Mouse (Mus musculus): ENCODE data around the gene Trnau1ap. TPM values are rescaled to one million over a fixed set of nuclear protein-coding genes. Genes with fewer than 3 reads are reported as not detected.

Trnau1ap gene
- polyA plus RNA-seq, 1 experiment, result 103 TPM

- TF ChIP-seq GATA1 (IDR thresholded peaks at IDR 0.05; ENCODE audit: low read length), result no peak
Measured at GRCm38 (mm10) chr4:132349495-132350122, 20.3 kb upstream of the Trnau1ap start.

DNA sequence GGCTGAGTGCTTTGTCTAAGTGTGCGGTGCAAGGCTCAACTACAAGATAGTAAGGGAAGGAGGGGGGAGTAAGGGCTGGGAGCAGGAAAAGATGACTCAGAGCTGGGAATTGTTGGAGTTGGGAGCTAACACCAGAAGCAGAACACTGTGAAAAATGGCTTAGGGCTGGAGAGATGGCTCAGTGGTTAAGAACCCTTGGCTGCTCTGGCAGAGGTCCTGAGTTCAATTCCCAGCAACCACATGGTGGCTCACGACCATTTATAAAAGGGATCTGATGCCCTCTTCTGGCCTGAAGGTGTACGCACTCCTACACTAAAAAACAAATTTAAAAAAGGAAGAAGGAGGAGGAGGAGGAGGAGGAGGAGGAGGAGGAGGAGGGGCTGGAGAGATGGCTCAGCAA, 17.3 kb upstream of the Trnau1ap start:
- TF ChIP-seq GATA1 (IDR thresholded peaks at IDR 0.05; ENCODE audit: low read length), result no peak

- no peak for TF ChIP-seq GATA1 (IDR thresholded peaks at IDR 0.05; ENCODE audit: low read length)
Measured at GRCm38 (mm10) chr4:132346261-132346660, 16.9 kb upstream of the Trnau1ap start.

DNA sequence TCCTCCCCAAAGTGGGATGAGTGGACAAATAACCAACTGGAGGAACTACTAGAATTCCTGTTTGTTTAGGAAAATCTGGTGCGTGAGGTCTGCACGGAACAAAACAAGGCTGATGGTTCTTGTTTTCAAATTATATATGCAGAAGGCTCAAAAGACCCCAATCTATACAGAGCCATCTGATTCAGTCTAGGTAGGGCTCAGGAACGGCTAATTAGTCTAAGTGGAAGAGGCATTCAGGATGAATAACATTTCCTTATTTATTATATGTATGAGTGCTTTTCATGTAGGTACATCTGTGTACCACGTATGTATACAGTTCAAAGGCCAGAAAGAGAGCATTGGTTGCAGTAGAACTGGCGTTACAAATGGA, 16.5 kb upstream of the Trnau1ap start:
- TF ChIP-seq GATA1 (IDR thresholded peaks at IDR 0.05; ENCODE audit: low read length), result no peak

DNA sequence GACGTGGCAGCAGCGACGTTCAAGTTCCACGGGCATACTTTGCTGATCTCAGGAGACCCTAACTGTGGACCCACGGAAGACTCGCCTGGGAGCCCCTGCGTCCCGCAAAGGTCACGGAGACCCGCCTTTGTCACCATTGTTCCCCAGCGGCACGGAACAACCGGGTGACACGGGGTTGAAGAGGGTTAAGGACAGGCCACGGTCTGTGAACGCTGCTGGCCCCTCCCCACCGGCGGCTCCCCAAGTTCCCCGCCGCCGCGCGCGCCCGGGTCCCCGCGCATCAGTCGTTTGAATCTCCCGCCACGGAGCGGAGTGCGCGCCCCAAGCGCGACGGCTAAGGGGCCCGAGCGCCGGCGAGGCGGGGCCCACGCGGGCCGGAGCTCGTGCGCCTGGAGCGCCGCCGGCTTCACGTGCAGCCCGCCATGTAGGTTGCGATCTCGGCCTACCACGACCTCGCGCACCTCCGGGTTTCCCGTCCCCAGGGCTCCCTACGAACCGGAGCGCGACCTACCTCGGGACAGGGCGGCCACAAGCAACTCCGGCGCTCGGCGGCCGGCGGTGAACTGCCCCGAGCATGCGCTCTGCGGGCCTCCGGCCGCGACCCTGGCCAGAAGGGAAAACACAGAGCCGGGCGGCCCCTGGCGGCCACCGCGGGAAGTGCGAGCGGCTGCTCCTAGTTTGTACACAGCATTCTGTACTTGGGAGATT, 16.0 kb upstream of the Trnau1ap start:
- no peak for TF ChIP-seq GATA1 (IDR thresholded peaks at IDR 0.05; ENCODE audit: low read length)

DNA sequence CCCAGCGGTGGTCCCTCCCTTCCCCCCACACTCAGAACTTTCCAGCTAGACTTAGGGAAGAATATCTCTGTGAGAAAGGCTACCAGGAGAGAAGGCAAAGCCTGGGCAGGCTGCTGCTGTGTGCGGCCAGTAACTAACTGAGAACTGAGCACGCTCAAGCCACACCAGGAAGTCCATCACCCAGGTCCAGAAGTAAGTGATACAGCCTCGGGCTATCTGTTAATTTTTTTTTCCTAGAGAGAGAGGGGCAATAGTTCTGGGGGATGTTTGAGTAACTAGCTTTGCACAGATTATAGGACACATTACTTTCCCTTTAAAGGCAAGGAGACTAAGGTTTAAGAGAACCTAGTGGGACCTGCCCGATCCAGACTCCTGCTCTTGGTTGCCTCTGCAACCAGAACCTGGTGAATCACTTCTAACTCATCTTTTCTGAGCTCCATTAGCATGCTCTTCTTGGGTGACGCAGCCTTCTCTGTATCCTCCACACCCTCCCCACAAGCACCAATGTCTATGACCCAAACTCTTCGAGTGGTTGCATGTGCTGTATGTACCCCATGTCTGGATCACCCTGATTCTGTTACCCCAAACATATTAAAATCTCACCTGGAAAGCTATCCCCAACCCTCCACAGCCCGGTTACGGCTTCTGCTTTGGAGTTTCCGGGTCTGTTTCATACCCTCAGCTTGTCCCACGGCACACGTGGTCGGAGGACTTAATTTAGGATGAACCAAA, 15.2 kb upstream of the Trnau1ap start:
- TF ChIP-seq GATA1 (IDR thresholded peaks at IDR 0.05; ENCODE audit: low read length), result no peak

DNA sequence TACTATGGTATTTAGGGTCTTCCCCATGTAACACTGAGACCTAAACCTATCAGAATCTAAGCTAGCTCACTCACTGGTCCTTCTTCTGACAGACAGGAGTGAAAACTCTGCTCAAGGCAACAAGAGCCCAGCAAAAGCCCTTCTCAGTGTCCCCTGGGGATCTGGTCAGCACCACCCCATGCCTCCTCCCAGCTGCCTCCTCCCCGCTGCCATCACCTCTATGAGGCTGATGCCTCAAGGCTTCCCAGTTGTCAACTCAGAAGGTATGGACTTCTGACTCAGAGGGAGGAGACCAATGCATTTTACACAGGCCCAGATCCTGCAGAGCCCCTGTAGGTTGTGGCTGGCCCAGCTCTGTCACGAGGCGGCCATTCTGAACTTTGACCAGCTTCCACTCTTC, 12.1 kb upstream of the Trnau1ap start:
- TF ChIP-seq GATA1 (IDR thresholded peaks at IDR 0.05; ENCODE audit: low read length), result no peak

DNA sequence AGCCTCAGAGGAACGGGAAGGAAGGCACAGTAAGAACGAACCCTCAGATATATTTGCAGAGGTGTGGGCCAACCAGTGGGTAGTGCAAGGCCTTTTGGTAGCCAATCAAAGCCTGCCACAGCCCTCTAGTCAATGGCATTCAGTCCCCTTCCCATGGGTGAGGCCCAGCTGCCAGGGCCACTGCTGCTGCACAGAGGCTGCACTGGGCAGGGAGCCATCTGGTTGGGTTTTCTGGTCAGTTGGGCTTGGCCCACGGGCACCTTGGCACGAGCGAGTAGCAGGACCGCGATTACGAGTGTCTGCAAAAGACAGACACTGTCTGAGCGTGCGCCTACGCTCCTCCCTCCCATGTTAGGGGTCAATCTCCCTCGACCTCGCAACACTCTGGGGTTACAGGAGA, 9.6 kb upstream of the Trnau1ap start:
- no peak for TF ChIP-seq GATA1 (IDR thresholded peaks at IDR 0.05; ENCODE audit: low read length)

DNA sequence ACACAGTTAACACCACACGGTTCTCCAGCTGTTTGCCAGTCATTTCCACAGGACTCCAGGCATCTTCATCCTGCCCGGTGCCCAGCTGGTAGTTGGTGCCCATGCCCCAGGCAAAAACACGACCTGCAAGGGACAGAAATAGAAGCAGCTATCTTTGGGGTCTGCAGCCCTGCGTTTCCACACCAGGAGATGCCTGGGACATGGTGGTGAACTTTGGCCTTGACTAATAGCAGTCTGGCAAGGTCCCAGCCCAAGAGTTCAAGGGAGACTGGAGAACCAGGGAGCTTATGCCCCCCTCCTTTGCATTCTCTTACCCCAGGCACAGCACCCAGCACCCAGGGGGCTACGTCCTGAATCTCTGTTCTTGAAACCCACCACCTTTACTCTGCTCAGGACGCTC, 3.5 kb upstream of the Trnau1ap start:
- TF ChIP-seq GATA1 (IDR thresholded peaks at IDR 0.05; ENCODE audit: low read length), result no peak

- TF ChIP-seq GATA1 (IDR thresholded peaks at IDR 0.05; ENCODE audit: low read length), result no peak
Measured at GRCm38 (mm10) chr4:132331960-132332359, 2.6 kb upstream of the Trnau1ap start.

GRCm38 (mm10) chr4:132329835-132330354, 557 bp upstream of the Trnau1ap start:
- no peak for TF ChIP-seq GATA1 (IDR thresholded peaks at IDR 0.05; ENCODE audit: low read length)

DNA sequence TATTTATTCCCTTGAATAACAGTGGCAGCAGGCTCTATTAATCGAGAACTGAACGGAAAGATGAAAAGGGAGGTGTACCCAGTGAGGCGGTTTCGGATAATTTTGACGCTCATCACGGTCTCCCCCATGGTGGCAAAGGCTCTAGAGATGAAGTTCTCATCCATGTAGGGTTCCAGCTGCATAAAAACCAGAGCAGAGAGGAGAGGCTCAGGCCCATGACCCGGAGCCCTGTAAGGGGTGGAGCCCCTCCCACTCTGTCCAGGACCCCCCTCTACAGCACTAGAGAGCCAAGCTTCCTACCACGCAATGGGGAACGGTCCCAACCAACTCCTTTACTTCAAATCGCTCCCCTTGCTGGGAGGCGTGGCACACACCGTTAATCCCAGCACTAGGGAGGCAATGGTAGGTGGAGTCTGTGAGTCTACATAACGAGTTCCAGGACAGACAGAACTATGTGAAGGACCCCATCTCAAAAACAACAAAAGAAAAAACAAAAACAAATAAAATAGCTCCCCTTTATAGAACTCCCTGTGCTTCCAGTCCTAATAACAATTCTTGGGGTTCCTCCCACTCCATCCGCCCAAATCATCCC, 851 bp downstream of the Trnau1ap start:
- no peak for TF ChIP-seq GATA1 (IDR thresholded peaks at IDR 0.05; ENCODE audit: low read length)

DNA sequence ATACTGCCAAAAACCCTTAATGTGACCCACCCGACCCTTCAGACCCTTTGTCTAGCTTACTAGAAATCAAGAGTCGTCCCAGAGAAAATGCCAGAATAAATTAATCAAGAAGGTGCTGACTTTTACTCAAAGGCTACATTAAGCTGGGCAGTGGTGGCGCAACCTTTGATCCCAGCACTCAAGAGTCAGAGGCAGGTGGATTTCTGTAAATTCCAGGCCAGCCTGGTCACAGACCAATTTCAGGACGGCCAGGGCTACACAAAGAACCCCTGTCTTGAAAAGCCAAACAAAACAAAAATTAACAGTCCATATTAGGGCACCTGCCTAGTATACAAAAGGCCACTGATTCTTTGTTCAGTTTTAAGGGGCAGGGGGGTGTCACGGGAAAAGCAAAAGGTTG, 2.9 kb downstream of the Trnau1ap start:
- TF ChIP-seq GATA1 (IDR thresholded peaks at IDR 0.05; ENCODE audit: low read length), result no peak

DNA sequence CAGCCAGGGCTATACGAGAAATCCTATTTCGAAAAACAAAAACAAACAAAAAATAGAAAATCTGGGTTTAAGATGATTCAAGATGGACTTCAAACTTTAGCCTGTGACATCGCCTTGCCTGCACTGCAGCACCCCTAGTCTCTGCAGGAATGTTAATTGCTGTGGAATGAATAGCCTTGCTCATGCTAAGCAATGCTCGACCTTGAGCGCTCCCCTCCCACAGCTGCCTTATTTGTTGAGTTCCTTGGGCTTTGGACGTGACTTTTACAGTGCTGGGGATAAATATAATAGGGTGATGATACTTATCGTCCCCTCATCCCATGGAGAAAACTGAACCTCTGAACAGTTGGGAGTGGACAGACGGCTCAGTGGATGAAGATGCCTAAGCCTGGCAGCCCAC, 13.6 kb downstream of the Trnau1ap start:
- TF ChIP-seq GATA1 (IDR thresholded peaks at IDR 0.05; ENCODE audit: low read length), result no peak

DNA sequence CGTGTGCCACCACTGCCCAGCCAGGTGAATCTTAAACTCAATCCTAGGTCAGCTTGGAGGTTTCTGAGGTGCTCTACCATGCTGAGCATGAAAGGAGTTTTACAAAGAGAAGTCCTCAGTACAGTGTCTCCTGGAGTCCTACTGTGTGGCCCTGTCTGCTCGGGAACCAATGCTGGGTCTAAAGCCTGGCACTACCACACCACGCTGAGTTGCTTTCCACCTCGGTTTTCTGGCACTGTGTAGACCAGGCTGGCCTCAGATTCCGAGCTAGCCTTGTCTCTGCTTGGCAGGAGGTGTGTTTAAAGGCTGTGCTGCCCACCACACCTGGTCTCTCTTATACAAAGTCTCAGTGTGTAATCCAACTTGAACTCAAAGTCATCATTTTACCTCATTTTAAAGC, 16.7 kb downstream of the Trnau1ap start:
- TF ChIP-seq GATA1 (IDR thresholded peaks at IDR 0.05; ENCODE audit: low read length), result no peak

DNA sequence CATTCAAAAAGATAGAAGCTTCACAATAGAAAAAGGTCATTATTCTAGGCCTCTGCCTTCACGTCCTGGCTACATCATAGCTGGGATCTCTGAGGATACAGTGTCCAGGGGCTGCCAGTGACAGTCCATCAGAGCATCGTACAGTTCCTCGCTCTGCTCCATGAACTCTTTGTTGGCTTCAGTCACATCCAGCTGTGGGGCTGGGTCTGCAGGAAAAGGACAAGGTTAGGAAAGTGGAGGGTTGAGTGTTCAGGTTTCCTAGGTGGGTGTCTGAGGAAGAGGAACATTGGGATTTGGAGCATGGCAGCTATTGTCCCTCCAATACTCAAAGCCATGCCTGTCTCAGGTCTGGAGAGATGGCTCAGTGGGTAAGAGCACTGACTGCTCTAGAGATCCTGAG, 17.5 kb downstream of the Trnau1ap start:
- TF ChIP-seq GATA1 (IDR thresholded peaks at IDR 0.05; ENCODE audit: low read length), result no peak
